Mouse (Mus musculus): ENCODE results near the gene Marveld2. TPM values are rescaled to one million over a fixed set of nuclear protein-coding genes. Genes with fewer than 3 reads are reported as not detected.
A peak's percentile ranks its signal among the peaks of the same experiment; 100 is the strongest.

The Marveld2 gene
- total RNA-seq, 4 experiments from 2014 or later: 0.61 to 1.4 (median 0.83) TPM

DNA sequence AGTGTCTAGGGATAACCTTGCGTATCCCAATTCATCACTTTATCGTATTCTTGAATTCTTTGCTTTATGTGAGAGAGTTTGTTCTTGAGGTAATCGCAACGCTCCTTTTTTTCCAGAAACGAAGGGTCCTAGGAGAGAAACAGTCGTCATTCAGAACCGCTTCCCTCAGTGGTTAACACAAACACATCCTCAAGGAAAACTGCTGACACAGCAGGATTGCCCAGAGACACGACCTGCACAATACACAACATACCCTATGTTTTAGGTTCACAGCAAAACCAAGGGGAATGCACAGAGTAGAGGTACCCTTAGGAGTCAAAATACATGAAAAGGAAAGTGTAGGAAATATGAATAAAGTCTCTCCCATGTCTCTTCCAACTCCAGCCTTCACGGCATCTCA lies 19.5 kb downstream of the Marveld2 start:
- DNase-seq: no peak

DNA sequence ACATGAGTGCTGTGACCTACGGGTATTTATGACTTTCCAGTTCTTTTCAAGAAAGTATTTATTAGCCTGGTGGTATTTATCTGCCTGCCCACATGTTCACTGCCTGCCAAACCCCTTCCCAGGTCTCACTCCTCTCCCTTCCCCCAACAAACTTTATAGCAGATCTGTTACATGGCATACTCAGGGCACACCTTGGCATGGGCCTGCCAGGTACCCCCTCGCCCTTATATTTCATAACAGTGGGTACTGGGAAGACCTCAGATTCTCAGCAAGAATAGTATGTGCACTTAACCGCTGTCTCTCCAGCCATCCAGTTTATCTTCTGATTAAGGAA lies 21.3 kb downstream of the Marveld2 start:
- no peak for DNase-seq

DNA sequence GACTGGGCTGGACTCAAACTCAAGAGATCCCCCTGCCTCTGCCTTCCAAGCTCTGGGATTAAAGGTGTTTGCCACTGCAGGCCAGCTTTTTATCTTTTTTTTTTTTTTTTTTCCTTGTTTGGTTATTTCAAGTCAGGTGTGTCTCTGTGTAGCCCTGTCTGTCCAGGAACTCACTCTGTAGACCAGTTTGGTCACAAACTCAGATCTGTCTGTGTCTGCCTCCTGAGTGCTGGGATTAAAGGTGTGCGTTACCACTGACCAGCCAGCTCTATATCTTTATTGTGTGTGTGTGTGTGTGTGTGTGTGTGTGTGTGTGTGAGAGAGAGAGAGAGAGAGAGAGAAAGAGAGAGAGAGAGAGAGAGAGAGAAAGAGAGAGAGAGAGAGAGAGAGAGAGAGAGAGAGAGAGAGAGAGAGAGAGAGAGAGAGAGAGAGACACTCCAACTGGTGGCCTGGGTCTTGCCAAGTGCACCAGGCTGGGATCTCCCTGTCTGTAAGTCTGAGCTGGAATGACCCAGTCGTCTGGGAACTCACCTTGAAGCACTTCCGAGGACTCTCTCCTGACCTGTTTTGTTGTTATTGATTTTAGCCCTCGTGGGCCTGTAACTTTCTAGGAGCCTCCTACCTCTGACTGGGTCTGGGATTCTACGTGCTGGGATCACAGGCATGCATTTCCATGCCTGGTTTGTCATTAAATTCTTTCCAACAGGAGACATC lies 21.8 kb downstream of the Marveld2 start:
- no peak for DNase-seq

DNA sequence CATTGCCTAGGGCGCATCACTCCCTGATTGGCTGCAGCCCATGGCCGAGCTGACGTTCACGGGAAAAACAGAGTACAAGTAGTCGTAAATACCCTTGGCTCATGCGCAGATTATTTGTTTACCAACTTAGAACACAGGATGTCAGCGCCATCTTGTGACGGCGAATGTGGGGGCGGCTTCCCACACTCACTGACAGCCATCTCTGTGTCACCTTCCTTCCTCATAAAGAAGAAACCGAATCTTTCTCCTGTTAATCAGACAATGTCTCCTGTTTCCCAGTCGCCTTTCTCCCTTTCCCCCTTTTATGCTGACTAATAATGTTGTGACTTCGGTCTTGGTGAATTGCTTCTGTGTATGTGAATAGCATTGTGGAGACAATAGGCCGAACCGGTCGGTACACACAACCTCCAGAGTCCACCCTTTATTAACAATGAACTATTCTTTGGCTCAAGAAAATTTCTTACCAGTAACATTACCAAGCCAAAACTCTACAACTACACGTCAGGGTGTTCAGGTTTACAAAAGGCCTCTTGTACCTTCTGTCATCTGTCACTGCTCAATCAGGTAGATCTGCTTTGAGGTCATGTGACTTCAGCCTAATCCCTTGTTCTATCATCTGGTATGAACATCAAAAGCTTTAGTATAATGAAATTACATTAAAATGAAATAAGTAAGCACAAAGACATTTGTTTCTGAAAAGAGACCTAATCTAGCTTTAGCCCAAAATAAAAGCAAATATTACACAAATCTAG lies 22.6 kb downstream of the Marveld2 start:
- peak; percentile 16 for DNase-seq

DNA sequence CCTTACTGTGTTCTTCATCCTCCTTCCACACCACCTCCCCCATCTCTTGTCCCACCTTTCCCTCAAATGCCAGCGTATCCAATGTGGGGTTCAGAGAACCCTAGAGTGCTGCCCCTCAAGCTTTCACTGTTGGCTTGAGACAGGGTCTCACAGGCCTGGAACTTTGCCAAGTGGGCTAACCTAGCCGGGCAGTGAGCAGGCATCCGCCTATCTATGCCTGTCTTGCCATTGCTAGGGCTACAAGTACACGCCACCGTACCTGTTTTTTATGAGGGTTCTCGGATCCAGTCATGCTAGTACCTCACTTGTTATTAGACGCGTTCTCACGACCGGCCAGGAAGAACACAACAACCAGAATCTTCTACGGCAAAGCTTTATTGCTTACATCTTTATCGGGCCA lies 28.1 kb downstream of the Marveld2 start:
- DNase-seq: no peak

DNA sequence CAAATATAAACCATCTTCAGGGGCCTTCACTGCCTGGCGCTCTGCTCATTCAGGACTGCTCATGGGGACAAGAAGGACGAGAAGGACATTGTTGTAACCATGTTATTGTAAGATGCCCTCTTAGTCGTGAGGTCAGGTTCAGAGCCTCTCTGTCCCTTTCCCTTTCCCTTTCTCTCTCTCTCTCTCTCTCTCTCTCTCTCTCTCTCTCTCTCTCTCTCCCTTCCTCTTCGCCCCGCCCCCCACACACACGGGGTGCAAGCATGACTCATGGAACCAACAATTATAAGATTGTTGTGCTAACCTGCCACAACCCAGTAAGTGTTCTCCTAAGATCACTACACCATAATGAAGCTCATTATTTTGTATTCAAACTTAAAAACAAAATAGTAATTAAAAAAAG lies 34.6 kb downstream of the Marveld2 start:
- DNase-seq: no peak

DNA sequence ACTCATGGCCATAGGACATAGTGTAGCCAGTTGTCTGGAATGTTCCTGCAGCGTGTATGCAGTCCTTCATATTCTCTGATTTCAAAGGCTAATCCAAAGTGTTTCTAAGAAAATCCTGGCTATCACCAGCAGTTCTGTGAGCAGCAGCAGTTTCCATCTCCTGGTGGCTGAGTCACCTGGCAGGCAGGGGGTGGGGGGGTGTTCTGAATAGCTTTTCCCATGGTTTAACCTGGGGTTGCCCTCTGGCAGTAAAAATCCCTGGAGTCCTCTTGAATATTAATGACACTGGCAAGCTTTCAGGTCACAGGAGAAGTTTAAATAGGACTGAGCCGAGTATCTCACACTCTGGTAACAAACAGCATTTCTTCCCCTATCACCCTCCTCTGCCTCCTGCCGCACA lies 35.1 kb downstream of the Marveld2 start:
- DNase-seq: no peak

DNA sequence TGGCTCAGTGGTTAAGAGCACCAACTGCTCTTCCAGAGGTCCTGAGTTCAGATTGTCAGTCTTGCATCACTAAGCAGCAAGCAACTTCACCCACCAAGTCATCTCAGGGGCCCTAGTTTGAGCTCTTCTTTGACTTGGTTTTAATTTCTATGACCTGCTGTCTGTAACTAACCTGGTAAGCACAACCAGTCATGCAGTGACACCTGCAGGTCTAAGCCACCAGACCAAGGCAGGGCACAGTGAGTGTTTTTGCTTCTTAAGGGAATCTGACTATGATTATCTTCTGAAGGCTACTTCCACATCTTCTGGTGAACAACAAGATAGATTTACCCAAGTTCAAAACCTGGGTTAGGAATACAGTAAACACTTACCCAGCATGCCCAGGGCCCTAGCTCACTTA lies 36.8 kb downstream of the Marveld2 start:
- no peak for DNase-seq

DNA sequence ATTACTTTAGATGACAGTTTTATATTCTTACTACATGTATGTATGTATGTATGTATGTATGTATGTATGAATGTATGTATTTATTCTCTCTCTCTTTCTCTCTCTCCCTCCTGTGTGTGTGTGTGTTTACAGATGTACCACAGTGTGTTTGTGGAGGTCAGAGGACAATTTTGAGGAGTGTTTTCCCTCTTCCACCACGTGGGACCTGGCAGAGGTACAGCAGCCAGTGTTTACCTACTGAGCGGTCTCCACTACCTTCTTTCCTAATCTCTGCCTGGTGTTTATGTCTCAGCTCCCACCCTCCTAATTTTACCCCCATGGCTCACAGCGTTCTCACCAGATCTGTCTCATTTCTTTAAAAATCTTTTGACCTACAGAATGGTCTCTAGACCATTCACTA lies 37.6 kb downstream of the Marveld2 start:
- no peak for DNase-seq

DNA sequence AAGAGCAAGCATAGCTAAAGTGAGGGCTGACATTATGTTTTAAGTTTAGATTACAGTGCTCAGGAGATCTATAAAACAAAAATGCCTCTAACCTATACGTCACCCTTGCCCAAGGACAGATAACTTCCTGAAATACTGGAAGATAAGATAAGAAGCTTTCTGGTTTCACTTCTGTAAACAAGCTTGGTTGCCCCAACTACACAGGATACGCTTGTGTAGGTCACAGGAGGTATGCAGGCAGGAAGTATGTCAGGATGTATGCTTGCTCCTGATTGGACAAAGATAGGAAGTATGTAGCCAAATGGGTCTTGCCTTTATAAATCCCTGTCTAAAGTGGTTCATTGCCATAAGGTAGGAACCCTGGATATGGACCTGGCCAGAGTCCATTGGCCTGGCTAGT lies 40.8 kb downstream of the Marveld2 start:
- DNase-seq: no peak

DNA sequence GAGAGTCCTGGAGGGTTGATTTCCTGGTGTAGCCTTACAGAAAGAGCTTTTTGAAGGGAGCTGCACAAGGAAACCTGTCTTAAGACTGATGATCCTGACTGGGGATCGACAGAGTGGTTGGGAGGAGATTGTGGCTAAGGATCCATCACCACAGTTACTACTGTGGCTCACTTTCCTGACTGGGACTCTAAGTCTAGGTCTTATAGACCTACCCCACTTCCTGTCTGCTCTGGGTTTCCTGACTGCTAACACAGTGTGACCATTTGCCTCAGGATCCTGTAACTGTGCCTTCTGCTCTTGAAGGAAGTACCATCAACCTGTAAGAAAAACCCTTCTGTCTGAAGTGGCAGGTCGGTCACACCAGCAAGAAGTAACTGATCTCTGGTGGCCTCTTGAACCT lies 46.1 kb downstream of the Marveld2 start:
- no peak for DNase-seq

DNA sequence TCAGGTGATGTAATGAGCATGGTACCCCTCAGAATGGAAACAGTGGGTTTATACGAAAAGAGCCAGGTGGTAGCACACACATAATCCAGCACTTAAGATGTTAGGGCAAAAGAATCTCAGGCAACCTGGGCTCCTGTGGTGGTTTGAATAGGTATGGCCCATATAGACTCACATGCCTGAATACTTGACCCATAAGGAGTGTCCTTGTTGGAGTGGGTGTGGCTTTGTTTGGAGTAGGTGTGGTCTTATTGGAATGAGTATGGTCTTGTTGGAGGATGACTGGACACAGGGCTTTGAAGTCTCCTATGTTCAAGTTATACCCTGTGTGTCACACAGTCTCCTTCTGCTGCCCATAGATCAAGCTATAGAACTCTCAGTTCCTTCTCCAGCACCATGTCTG lies 48.4 kb downstream of the Marveld2 start:
- no peak for DNase-seq

DNA sequence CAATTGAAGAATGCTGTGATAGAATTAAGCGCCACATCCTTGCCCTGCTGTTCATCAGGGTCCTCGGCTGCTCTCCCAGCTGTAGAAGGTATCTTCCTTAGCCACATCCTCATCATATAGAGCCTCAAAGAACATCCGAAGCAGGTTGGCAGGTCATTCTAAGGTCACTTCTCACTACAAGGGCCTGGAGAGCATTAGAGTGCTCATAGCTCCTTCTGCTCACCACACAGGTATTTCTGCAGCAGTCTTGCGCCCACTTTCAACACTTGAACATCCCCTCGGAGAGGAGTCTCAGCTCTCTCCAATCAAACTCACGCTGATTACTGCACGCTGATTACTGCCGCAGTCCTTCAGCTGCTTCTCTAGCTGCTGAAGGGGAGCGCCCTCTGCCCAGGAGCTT lies 57.3 kb downstream of the Marveld2 start:
- no peak for DNase-seq

DNA sequence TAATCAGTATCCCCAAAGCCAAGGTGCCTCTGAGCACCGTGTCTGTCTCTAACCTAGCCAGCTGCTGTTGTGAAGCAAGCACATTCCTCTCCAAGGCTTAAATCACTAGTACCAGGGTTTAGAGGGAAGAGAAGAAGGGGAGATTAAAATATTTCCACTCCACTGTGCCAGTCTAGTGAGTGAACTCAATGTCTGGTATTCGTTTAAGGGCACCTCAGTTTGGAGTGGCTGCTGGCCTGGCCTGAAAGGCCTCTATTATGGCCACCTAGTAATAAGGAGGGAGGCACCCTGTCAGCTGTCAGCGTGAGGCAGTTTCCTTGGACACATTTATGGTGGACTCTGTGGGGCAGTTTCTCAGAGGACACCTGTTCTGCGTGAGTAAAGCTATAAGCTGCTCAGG lies 59.8 kb downstream of the Marveld2 start:
- DNase-seq: no peak

DNA sequence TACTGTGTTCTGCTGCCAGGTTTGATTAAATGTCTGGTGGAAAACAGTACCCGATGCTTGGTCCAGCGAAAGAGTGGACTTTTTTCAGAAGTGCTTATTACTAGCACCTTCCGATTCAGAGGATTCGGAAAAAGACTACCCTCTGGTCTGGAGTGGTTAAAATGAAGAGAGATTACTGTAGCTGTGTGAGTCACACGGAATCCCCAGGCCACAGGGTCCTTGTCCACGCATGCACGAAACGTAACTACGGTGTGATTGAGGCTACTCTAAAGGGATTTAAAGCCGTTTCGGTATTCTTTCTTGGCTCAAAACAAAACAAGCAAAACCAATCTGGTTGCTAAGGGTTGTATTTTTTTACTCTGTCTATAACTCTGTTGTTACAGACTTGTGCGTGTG lies 63.7 kb downstream of the Marveld2 start:
- peak; percentile 12 for DNase-seq

DNA sequence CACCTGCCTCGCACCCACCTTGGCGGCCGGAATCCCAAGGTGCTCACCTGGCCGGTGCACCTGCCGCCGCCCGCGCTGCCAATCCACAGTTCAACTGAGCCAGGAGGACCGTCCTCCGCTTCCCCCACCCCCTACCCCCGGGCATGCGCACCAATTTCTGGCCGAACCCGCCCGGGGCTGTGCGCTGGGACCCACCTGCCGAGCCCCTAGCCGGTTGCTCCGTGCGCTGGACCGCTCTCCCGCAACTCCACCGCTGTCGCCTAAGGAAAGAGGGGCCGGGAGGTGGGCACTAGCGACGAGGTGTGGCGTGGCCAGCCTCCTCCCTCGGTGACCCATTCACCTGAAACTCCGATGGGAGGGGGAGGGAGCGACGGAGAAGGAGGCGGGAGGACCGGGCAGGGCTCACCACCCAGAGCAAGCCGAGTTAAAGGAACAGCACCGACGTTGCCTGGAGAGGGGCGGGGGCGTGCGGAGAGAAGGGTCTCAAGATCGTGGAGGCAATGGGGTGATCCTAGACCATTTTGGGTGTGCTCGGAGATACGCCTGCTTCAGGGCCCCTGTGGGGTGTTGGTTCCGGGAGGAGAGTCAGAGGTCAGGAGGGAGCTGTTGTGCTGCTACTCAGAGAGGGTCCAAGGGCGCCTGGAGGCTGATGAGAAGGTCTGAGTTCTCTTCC lies 64.3 kb downstream of the Marveld2 start, which contains the start of gene Ocln:
TSS of gene Ocln (minus strand) at position 350 of the 673 bp plus-strand sequence.
- DNase-seq: peak; percentile 55

DNA sequence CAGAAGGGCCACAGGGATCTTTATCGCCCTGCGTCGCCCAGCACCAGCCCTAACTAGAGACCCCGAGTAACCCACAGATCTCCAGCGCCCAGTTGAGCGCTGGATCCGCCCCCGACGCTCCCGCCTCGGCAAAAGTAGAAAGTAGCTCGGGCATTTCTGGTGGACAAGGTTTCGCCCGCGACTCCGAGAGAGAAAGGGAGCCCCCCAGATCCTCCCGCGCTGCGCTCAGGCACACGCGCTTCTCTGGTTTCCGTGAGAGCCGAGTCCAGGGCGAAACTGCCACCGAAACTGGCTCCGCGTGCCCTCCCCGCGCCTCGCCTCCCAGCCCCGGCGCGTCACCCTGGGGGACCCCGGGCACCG lies 64.8 kb downstream of the Marveld2 start:
- DNase-seq: no peak

DNA sequence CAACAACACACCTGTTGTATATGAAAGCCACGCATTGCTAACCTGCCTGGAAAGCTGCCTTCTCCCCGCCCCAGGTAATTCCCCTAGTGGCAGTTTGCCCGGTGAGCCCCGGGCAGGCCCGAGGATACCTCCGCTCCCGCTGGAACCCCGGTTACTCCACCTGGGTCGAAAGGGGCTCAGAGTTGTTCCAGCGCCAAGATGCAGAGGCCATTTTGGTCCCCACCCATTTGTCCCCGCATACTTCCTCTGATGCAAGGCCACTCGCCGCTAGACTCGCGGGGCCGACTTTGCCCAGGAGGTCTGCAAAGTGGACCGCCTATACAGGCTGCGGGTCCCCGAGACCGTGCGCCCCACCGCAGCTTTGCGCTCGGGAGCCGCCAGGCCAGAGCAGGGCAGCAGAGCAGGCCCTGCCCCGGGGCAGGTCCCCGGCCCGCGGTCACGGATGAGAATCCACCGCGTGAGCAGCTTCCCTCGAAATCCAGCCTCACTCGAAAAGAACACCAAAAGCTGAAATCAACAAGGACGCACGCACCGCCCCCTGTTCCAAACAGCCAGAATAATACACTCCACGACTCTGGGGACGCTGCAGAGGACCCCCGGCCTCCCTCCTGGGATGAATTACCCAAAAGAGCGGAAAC lies 65.3 kb downstream of the Marveld2 start:
- no peak for DNase-seq

DNA sequence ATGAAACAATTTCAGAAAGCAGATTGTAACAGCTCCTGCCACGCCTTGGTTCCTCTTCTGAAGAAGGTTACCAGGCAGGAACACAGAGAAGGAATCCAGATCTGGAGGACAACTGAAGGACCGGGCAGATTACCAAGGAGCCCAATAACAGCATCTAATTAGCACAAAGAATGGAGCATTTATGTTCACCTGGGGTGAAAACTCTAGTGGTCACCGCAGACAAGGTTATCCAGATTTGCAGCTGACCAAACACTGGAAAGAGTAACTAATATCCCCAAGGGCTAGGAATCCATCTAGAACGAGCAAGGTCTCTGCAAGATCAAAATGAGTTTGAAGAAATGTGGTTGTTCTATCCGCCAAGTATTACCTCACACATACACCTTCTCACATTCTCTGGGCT lies 69.5 kb downstream of the Marveld2 start:
- no peak for DNase-seq
